Mouse (Mus musculus) cerebellum, adult 2 months (tissue): Measurements from ENCODE around the gene Tat.

Experiments used
- CTCF ChIP-seq: fragments of 200-500 bp; IDR thresholded peaks from 2 replicates; pipeline ENCODE4 v1.5.1; 2011; ENCODE audit warnings: low read depth, mild to moderate bottlenecking, control low read depth, low read length, moderate library complexity, borderline replicate concordance; ENCODE audit not compliant: insufficient read depth
- POLR2A ChIP-seq: fragments of 200-500 bp; IDR thresholded peaks from 2 replicates; pipeline ENCODE4 v1.6.1; 2011; ENCODE audit warnings: low read length, control low read depth, borderline replicate concordance; ENCODE audit not compliant: insufficient read depth

DNA sequence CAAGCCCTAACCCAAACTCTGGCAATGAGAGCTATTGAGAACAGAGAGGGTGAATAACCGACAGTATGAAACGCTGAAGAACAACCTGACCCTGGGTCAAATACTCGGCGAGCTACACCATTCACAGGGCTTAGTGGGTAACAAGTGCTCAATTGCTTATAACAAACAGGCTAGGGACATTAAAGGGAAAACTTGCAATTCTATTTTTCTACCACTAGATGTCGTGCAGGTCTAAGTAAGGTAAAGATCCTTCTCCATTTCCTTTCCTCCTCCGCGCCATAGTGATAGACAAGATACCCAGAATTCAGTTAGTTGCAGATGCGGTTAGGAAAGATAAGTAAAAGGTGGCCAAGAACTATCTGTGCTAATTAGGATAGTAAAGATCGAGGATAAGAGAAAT lies 19.9 kb upstream of the Tat start:
- no peak for TF ChIP-seq POLR2A
- peak; percentile 66; the same call in 1 of the 2 replicates for TF ChIP-seq CTCF
